Mouse (Mus musculus): ENCODE measurements around the gene Nln. TPM values are rescaled to one million over a fixed set of nuclear protein-coding genes. Genes with fewer than 3 reads are reported as not detected.

Gene Nln
- polyA plus RNA-seq, 1 experiment, result 3.1 TPM

DNA sequence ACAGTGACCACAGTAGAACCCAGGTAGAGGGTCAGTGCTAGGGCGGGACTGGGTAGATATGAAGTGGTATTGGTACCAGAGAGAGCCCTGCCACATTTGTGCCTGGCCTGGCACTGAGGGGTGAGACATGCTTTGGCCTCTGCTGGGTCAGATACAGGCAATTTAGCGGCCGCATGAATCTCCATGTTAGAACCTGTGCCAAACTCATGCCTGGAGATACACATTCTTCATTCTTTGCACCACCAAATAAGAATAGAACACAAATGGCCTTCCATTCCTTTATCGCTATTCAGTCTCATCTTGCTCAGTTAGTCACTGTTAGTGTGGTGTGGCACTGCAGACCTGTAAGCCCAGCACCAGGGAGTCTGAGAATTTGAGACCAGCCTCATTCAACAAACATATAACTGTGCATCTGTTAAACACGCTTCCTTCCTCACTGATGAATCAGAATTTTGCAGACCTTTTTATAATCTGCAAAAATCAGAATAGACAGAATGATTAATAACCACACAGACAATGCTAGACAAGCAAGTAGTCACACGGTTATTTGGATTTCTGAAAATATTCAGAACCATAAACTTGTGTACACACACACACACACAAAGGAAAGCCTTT is 104.1 kb downstream of the Nln start:
- no peak overlapping the region for H3K4me3 ChIP-seq (ENCODE audit: low read depth, low read length)
- WGBS, result 89% methylated on average over 6 of the region's 6 CpGs
- H3K36me3 ChIP-seq (ENCODE audit: control insufficient read depth, insufficient read depth, low read length), result no peaks in the 10 kb centered on the region
- no peaks in the 10 kb centered on the region for H3K27me3 ChIP-seq (ENCODE audit: control insufficient read depth, insufficient read depth, low read length)
- H3K4me1 ChIP-seq (ENCODE audit: control insufficient read depth, insufficient read depth, insufficient read length, low read length), result no peaks in the 10 kb centered on the region
- H3K27ac ChIP-seq (ENCODE audit: insufficient read depth, low read depth, low read length), result no peak overlapping the region
- TF ChIP-seq CTCF (IDR thresholded peaks at IDR 0.05; ENCODE audit: extremely low read depth, insufficient read length, insufficient replicate concordance, low read depth, low read length), result no peak
- no peak for TF ChIP-seq POLR2A (IDR thresholded peaks at IDR 0.05; ENCODE audit: low read depth, low read length)

DNA sequence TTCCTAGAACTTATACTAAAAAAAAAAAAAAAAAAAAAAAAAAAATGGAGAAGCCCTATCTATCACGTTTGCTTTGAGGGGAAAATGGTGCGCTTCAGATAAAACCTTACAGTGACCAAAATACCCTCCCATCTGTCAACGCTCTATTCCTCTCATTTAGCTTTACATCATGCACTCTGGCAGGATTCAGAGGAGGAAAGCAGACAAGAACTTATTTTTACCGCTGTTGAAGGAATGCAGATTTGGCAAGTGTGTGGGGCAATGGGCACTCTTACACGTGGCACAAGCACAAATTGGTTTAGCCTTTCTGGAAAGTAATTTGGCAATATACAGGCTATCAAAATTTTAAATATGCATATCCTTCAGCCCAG is 115.3 kb downstream of the Nln start:
- TF ChIP-seq POLR2A (IDR thresholded peaks at IDR 0.05; ENCODE audit: low read depth, low read length) (no peak), CTCF (IDR thresholded peaks at IDR 0.05; ENCODE audit: extremely low read depth, insufficient read length, insufficient replicate concordance, low read depth, low read length) (no peak)
- no peaks in the 10 kb centered on the region for H3K27me3 ChIP-seq (ENCODE audit: control insufficient read depth, insufficient read depth, low read length)
- H3K36me3 ChIP-seq (ENCODE audit: control insufficient read depth, insufficient read depth, low read length), result no peaks in the 10 kb centered on the region
- H3K27ac ChIP-seq (ENCODE audit: insufficient read depth, low read depth, low read length), result no peak overlapping the region
- H3K4me3 ChIP-seq (ENCODE audit: low read depth, low read length), result no peak overlapping the region
- 76% methylated on average over 5 of the region's 5 CpGs for WGBS
- H3K4me1 ChIP-seq (ENCODE audit: control insufficient read depth, insufficient read depth, insufficient read length, low read length), result no peaks in the 10 kb centered on the region

DNA sequence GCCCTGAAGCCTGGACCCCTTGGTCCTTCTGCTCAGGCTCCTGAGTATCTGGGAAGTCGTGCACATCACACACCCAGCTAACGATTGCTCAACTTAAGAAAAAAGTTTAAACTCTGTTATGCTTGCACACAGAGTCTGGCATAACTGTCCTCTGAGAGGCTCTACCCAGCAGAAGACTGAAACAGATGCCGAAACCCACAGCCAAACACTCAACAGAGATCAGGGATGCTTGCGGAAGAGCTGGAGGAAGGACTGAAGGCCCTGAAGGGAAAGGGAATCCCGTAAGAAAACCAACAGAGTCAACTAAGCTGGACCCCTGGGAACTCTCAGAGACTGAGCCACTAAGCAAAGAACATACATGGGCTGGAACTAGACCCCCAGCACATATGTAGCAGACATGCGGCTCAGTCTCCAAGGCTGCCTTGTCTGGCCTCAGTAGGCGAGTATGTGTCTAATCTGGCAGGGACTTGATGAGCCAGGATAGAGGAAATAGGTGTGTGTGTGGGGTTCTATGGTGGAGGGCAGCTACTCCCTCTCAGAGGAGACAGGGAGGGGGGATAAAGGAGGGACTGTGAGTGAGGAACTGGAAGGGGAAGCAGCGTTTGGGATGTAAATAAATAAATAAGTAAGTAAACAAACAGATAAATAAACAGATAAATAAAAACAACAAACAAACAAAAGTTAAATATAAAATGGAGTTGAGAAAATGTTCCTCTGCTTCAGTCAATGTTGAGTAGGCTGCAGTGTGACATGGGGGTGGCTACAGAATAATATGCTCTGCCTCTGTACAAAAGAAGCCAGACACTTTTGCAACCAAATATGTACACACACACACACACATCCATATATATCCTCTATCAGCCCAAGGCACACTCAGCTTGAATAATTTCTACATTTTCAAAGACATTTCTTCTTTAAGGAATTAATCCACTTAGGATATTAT is 116.0 kb downstream of the Nln start:
- WGBS, result 72% methylated on average over 8 of the region's 8 CpGs
- Histone ChIP-seq H3K4me3 (ENCODE audit: low read depth, low read length) (no peak overlapping the region), H3K4me1 (ENCODE audit: control insufficient read depth, insufficient read depth, insufficient read length, low read length) (no peaks in the 10 kb centered on the region), H3K36me3 (ENCODE audit: control insufficient read depth, insufficient read depth, low read length) (no peaks in the 10 kb centered on the region), H3K27ac (ENCODE audit: insufficient read depth, low read depth, low read length) (no peak overlapping the region), H3K27me3 (ENCODE audit: control insufficient read depth, insufficient read depth, low read length) (no peaks in the 10 kb centered on the region)
- TF ChIP-seq CTCF (IDR thresholded peaks at IDR 0.05; ENCODE audit: extremely low read depth, insufficient read length, insufficient replicate concordance, low read depth, low read length) (no peak), POLR2A (IDR thresholded peaks at IDR 0.05; ENCODE audit: low read depth, low read length) (no peak)

DNA sequence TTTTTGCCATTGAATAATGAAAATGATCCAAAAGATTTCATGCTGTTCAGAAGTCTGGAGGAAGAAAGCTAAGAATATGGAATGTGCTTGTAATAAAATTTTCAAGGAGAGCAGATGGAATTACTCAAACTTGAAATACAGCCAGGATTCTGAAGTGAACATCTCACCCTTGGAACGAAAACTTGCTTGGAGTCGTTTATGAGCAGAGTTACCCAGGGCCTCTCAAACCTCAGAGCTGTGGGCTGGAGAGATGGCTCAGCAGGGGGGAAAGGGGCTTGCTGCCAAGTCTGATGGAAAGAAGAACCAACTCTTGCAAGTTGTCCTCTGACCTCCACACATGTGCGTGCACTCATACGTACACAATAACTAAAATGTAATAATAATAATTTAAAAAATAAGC is 122.8 kb downstream of the Nln start:
- H3K4me3 ChIP-seq (ENCODE audit: low read depth, low read length), result no peak overlapping the region
- TF ChIP-seq CTCF (IDR thresholded peaks at IDR 0.05; ENCODE audit: extremely low read depth, insufficient read length, insufficient replicate concordance, low read depth, low read length) (no peak), POLR2A (IDR thresholded peaks at IDR 0.05; ENCODE audit: low read depth, low read length) (no peak)
- no peak overlapping the region for H3K27ac ChIP-seq (ENCODE audit: insufficient read depth, low read depth, low read length)
- no peaks in the 10 kb centered on the region for H3K27me3 ChIP-seq (ENCODE audit: control insufficient read depth, insufficient read depth, low read length)
- H3K36me3 ChIP-seq (ENCODE audit: control insufficient read depth, insufficient read depth, low read length), result no peaks in the 10 kb centered on the region
- H3K4me1 ChIP-seq (ENCODE audit: control insufficient read depth, insufficient read depth, insufficient read length, low read length), result peaks cover 5% of the 10 kb centered on the region
- WGBS, result 35% methylated on average over 4 of the region's 4 CpGs

DNA sequence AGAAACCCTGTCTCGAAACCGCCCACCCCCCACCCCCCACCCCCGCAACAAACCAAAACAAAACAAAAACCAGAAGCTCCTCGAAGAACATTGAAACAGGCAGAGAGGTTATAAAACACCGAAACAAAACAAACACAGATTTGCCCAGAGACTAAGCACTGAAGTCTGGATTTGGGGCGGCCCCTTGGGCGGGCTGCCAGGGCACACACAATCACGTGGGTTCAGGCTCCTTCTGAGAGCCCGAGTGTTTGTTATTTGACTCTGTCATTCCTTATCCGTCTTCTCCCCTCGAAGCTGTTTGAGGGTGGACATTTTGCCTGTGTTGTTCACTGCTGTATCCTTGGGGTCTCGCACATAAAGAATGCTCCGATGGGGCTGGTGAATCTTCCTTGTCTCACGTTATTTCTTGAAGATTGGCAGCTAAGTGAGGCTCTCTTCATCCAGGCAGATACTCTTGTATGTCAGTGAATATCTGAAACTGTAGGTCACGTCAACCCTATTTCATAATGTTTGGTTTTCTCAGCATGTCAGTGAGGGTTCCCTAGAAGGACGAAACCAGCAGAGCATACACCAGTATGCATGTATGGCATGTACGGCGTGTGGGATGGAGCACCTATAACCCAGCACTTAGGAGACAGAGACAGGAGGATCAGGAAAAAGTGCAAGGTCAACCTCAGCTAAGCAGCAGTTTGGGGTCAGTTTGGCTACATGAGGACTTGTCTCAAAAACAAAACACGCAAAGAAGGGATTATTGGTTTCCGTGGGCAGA is 123.7 kb downstream of the Nln start:
- TF ChIP-seq POLR2A (IDR thresholded peaks at IDR 0.05; ENCODE audit: low read depth, low read length) (no peak), CTCF (IDR thresholded peaks at IDR 0.05; ENCODE audit: extremely low read depth, insufficient read length, insufficient replicate concordance, low read depth, low read length) (no peak)
- peaks cover 5% of the 10 kb centered on the region for H3K4me1 ChIP-seq (ENCODE audit: control insufficient read depth, insufficient read depth, insufficient read length, low read length)
- H3K36me3 ChIP-seq (ENCODE audit: control insufficient read depth, insufficient read depth, low read length), result no peaks in the 10 kb centered on the region
- 44% methylated on average over 20 of the region's 20 CpGs for WGBS
- peak overlapping the region; percentile 18; the same call in 1 of the 2 replicates for H3K27ac ChIP-seq (ENCODE audit: insufficient read depth, low read depth, low read length)
- H3K4me3 ChIP-seq (ENCODE audit: low read depth, low read length), result no peak overlapping the region
- H3K27me3 ChIP-seq (ENCODE audit: control insufficient read depth, insufficient read depth, low read length), result no peaks in the 10 kb centered on the region

DNA sequence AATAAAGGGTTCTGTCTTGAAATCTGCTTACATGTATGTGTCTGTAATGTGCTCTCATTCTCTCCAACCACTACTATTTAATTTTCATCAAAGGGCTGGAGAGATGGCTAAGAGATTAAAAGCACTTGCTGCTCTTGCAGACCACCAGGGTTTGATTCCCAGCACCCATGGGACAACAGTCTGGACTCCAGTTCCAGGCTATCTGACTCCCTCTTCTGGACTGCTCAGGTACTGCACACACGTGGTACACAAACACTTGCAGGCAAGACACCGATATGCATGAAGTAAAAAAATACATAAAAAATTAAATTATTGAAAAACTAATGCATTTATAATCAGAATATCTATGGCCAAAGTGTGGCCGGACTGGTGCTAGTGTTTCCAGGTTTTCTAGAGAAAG is 127.0 kb downstream of the Nln start:
- peaks cover 11% of the 10 kb centered on the region for H3K4me1 ChIP-seq (ENCODE audit: control insufficient read depth, insufficient read depth, insufficient read length, low read length)
- H3K27me3 ChIP-seq (ENCODE audit: control insufficient read depth, insufficient read depth, low read length), result no peaks in the 10 kb centered on the region
- 97% methylated on average over 3 of the region's 3 CpGs for whole genome bisulfite sequencing
- H3K36me3 ChIP-seq (ENCODE audit: control insufficient read depth, insufficient read depth, low read length), result no peaks in the 10 kb centered on the region
- no peak overlapping the region for H3K4me3 ChIP-seq (ENCODE audit: low read depth, low read length)
- no peak for TF ChIP-seq POLR2A (IDR thresholded peaks at IDR 0.05; ENCODE audit: low read depth, low read length)
- peak; percentile 32; the same call in 1 of the 2 replicates for TF ChIP-seq CTCF (IDR thresholded peaks at IDR 0.05; ENCODE audit: extremely low read depth, insufficient read length, insufficient replicate concordance, low read depth, low read length)
- H3K27ac ChIP-seq (ENCODE audit: insufficient read depth, low read depth, low read length), result no peak overlapping the region
